Mouse (Mus musculus): ENCODE measurements around the gene Mvk. TPM values are rescaled to one million over a fixed set of nuclear protein-coding genes. Genes with fewer than 3 reads are reported as not detected.

Mvk gene
- polyA plus RNA-seq, 1 experiment, result 49.8 TPM

DNA sequence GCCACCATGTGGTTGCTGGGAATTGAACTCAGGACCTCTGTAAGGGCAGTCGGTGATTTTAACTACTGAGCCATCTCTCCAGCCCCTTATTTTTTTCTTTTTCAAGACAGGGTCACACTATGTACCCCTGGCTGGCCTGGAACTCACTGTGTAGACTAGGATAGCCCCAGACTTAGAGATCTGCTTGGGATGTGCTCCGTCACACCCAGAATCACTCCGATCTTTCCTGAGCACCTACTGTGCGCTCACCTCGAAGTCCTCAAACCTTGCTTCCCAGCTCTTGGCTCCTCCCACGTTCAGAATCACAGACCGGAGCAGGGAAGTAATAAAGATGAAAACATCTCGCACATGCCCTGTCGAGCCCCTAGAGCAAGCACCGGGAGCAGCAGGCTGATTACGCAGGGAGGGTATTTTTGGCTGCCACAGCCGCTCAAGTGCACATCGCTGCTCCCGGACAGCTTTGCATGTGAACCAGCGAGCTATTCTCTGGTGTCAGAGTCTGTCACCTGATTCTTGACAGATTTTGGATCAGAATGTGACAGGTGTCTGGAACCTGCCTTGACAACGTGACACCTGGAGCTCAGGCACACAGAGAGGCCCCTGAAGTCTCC lies 13.0 kb downstream of the Mvk start:
- no peak for DNase-seq (ENCODE audit: low read depth)

DNA sequence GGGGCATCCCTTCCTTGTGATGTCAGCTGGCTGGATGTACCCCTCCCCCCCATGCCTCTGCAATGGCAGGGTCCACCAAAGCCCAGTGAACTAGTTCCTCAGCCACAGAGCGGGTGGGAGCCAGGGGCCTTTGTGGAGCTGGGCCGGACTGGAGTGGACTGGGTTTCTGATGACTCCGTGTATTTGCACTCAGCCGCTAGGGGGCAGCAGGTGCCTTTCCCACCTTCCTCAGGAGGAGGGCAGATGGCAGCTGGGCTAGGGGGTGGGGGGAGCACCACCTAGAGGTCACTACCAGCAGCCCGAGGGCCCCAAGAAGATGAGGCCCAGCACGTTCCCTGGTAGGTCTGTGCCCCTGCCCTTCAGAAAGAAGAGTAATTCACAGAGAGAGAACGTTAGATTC lies 17.2 kb downstream of the Mvk start:
- no peak for DNase-seq (ENCODE audit: low read depth)

DNA sequence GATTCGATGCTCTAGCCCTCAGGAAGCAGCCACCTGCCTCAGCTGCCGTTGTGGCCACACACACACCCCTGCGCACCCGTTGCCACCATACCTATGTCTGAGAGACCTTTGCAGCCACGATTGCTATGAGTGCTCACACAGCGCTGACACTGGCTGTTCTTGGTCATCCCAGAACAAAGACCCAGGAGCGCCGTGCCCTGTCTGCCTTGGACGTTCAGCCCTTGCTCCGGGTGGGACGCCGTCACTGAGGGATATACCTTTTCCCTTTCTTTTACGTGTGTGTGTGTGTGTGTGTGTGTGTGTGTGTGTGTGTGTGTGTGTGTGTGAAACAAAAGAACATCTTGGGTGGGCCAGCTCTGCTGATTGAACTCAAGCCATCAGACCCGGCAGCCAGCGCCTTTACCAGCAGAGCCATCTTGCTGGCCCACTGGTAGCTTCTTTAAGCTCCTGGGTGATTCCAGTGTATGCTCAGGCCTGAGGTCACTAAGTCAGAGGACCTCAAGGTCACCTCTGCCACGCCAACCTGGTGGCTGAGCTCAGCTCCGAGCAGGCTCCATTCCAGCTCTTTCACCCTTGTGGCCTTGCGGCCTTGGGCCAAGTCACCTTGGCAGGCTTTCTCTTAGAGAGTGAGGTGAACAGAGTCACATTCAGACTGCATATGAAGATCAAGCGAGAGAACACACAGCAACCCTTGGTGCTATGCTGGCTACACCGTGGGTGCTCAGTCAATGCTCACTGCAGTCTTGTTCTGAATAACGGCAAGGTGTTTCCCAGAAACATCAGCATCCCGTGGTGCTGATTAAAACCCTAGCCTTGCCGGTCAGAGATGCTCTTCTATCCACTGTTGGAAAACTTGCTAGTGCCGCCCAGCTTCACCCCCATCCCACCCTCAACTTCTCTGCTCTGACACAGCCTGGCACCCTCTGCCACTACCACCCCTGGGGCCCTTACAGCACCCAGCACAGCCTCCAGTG lies 18.3 kb downstream of the Mvk start:
- DNase-seq (ENCODE audit: low read depth), result no peak

DNA sequence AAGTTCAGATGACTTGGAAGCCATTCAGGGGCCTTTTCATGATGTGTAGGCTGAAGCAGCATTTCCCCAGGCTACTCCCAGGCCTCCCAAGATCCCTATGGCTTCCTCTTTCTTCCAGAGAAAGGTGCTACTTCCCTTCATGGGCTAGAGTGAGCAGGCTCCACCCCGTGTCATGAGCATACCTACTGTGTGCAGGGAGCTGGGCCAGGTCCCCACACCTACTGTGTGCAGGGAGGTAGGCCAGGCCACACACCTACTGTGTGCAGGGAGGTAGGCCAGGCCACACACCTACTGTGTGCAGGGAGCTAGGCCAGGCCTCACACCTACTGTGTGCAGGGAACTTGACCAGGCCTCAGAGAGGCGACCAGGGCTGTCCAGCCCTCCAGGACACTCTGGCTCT lies 20.5 kb downstream of the Mvk start:
- no peak for DNase-seq (ENCODE audit: low read depth)

DNA sequence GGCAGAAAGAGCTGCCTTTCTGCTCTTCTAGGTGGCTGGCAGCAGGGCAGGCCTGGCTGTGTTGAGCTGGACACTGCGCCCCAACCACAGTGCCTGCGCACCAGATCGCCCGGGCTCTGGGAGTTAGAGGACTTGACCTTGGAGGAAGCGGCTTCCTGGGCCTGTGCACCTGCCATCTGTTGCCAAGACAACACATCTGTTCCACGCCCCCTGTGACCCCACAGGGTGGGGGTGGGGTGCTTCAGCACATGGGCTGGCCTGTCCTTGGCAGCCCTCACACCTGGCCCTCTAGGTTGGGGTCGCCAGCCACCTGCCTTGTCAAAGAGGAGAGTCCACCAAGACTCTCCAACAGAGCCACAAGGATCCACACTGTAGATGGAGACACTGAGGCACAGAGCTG lies 21.6 kb downstream of the Mvk start:
- DNase-seq (ENCODE audit: low read depth), result no peak

DNA sequence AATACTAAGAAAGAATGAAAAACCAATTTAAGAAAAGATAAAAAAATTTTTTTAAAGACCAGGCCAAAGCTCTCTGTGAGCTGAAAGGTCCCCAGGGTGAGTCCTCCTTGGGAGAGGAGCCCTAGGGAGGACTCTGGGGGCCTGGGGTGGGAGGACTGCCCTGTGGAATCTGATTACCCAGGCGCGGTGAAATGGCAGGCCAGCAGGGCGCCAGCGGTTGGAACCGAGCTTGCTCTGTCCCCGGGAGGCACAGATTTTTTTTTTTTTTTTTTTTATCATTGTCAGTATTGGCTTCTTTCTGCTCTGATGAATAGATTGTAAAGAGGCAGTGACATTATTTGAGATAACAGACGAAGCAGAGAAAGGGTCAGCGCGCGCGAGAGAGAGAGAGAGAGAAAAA lies 22.9 kb downstream of the Mvk start:
- DNase-seq (ENCODE audit: low read depth), result no peak

DNA sequence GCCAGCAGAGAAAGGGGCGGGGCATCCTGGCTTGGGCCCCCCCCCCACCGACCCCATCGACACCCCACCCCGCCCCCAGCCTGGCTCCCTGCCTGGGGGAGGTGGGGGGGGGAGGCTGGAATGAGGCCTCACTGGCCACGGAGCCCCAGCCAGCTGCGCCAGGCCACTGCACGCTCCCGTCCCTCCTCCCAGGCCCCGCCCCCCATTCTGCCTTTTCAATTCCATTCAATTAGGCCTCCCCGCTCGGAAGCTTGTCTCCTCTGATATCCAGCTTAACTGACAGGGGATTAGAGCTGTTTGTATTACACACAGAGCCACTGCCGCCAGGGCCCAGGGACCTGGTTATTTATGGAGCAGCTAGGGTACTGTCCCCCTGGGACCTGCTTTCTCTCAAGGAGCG lies 23.4 kb downstream of the Mvk start:
- DNase-seq (ENCODE audit: low read depth), result no peak

DNA sequence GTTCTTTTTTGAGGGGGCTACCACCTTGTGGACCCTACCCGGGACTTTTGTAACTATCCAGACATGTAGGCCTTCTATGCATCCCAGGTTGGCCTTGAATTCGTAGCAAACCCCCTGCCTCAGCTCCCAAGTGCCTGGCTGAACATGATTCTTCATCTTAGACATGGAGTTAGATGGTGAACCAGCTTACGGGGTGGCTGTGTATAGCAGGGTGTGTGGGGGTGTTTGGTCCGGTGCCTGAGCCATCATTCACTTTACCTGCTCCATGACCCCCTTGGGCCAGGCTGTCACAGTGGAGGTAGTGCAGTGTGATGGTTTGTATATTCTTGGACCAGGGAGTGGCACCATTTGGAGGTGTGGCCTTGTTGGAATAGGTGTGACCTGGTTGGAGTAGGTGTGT lies 23.9 kb downstream of the Mvk start:
- DNase-seq (ENCODE audit: low read depth), result no peak

DNA sequence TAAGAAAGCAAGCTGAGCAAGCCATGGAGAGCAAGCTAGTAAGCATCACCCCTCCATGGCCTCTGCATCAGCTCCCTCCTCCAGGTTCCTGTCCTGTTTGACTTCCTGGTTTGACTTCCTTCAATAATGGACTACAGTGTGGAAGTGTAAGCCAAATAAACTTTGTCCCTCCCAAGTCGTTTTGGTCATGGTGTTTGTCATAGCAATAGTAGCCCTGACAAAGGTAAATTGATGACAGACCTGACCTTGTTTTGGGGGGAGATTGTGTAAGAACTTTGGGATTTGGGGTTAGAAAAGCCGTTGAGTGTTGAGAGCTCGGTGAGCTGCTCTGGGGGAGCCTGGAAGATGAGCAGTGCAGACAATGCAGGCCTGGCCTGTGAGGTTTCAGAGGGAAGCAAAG lies 26.3 kb downstream of the Mvk start:
- no peak for DNase-seq (ENCODE audit: low read depth)

DNA sequence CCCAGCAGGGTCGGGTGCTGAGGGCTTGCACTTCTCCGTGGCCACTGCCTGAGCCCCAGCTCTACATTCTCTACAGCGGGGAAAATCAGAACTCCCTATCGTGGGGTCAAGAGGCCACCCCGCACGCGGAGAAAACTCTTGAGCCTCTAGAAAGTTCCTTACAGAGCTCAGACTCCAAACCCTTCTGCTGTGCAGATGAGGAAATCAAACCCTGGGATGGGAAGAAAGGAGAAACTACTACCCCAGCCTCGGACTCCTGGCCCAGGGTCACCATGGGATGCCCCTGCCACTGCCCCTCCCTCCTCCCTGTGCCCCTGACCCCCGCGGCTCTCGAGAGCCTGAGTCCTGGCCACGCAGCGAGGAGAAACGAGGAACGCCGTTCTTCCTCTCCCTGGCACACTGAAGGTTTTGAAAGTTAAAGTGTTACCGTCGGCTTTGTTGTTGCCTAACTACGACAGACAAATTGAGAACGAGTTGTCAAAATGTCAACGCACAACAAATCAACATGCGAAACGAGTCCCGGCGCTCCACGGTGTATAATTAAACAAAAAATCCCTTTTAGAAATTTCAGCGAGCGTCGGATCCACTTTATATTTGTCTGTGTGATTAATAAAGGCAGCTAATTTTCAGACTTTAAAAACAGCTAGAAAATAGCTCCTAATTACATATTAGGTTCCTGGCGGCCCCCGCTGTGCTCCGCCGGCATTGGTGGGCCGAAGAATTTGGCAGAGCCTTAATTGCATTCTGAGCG lies 30.8 kb downstream of the Mvk start:
- DNase-seq (ENCODE audit: low read depth), result no peak

DNA sequence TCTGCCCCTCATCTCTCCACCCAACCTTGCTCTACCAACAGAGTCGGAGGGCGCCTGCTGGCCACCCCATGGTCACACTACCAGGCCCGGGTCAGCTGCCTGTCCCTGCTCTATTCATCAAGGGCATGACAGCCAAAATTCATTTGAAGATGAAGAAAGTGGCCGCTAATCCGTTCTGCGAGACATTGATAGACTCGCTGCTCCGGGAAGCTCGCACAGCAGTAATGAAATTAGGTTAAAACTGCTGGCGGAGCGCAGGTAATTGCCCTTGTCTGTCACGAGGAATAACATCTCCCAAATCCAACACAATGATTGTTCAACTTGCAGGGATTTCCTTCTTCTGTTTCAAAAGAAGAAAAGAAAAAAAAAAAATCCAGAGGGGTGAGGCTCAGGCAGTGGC lies 34.2 kb downstream of the Mvk start:
- DNase-seq (ENCODE audit: low read depth), result no peak

DNA sequence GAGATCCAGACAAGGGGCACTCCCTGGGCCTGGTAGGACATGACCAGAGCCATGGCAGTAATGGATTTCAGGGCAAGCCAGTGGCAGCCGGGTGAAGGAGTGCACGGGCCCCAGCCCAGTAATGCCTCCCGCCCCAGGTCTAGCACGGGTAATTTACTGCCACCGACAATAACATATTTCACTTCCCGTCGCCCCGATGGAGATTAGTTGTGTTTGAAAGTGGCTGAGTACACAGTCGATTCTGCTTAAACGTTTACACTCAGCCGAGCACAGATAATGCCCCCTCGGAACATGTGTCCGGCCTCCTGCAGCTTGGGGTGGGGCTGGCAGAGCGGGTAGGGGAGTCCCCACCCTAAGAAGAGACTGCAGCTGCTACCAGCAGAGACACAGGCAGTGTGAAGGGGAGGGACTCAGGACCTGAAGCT lies 38.5 kb downstream of the Mvk start:
- DNase-seq (ENCODE audit: low read depth), result no peak

DNA sequence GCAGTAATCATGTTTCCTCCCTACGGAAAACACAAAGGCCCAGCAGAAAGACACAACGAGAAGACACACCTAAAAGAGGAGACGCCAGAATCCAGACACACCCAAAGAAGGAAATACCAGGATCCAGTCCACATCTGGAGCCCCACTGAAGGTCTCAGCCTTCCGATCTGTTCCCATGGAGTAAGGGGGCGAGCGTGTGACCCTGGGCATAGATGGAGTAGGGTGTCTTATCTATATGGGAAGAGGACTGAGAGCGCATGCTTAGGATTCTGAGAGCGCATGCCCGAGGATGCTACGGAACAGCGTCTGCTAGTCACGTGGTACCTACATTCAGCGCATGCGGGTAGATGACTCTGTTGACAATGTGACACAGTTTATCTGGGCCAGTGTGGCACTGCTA lies 41.6 kb downstream of the Mvk start:
- DNase-seq (ENCODE audit: low read depth), result no peak

DNA sequence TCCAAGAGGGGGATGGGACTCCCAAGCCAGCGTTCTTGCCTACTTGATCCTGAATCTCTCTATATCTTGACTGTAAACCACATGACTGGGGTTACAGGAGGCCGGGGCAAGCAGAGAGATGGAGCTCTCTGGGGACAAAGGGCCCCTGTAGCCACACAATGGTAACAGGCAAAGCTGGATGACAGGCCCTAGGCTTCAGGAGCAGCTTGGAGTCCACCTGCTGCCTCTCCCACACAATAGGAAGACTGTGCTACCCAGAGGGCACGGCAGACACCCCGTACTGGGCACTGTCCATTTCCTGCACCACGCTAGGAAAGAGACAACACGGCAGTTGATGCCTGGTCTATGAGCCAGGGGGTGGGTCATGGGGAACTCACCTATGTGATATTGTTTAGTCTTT lies 45.5 kb downstream of the Mvk start:
- no peak for DNase-seq (ENCODE audit: low read depth)

DNA sequence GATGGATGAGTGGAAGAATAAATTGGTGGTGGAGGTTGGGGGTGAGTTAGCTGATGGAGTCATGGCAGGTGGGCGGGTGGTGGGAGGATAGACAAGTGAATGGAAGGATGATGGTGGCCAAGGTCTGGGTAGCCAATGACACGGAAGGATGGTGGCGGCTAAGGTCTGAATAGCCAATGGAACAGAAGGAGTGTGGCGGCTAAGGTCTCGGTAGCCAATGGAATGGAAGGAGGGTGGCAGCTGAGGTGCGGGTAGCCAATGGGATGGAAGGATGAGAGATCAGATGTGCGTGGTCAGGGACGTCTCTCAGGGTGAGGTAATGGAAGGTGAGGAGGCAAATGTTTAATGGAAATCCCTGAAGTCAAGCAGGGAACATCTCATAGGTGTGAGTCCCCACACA lies 46.2 kb downstream of the Mvk start:
- no peak for DNase-seq (ENCODE audit: low read depth)

DNA sequence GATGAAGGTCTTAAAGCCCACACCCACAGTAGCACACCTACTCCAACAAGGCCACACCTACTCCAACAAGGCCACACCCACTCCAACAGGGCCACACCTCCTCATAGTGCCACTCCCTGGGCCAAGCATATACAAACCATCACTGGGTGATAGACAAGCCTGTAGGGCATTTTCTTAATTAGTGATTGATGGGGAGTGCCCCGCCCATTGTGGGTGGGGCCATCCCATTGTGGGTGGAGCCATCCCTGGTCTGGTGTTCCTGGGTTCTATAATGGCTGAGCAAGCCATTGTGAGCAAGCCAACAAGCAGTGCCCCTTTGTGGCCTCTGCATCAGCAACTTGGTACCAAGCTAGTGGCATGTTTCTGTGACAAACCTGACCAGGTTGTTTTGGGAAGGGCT lies 50.7 kb downstream of the Mvk start:
- no peak for DNase-seq (ENCODE audit: low read depth)

DNA sequence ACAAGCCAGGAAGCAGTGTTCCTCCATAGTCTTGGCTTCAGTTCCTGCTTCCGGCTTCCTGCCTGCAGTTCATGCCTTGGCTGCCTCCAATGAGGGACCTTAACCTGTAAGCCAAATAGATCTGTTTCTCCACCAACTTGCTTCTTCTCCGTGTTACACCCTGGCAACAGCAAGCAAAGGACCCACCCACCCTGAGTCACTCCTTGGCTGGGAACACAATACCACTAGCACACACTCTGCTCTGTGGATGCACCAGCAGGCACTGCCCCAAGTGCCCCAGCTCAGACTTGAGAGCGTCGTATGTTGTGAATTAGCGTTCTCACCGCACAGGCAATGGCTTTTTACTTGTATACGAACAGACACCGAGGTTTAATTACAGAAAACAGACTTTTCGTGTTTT lies 57.2 kb downstream of the Mvk start:
- DNase-seq (ENCODE audit: low read depth), result no peak

DNA sequence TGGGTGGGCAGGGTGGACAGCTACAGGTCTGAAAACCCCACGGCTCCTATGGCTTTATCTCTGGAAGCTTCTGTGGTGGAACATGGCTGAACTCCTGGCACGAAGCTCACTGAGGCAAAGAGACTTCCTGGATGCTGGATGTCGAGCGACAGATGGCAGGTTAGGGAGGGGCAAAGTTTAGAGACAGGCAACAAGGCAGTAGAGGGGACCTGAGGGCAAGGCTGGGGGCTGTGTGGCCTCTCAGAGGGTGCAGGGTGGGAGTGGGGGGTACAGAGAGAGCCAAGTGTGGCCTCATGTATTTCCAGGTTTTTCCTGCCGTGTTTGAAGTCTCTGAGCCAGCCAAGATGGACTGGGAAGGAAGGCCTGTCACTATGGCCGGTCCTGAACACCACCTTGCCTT lies 60.8 kb downstream of the Mvk start:
- DNase-seq (ENCODE audit: low read depth), result no peak

DNA sequence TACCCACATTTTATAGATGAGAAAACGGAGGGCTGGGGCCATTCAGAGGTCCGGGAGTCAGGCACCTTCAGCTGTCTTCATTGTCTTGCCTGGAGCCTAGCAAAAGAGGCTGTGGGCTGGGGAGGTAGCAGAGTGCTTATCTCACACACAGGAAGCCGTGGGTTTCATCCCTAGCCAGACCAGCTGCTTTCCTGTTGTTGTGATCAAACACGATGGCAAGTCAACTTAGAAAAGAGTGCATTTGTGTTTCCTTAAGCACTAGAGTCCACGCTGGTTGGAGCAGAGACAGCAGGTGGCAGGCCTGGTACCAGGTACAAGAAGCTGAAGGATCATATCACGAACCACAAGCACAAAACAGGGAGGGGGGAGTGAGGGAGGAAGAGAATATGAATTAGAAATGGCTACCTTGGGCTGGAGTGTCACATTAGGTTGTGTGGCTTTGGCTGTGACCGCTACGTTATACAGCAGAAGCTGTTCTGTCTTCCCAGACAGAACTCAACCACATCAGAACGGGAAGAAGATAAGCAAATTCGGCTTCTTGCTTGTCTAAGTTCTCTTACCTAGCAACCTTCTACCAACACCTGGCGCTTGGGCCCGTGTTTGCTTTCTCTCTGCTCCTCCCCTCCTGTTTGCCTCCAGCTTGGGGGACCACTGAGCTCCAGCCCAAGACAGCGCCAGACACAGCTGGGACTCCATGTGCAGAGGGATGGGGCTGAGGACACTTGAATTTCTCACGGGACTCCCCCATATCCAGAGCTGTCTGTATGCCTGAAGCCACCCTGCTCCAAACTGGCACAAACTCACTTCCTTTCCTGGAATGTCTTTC lies 61.4 kb downstream of the Mvk start:
- DNase-seq (ENCODE audit: low read depth), result no peak

DNA sequence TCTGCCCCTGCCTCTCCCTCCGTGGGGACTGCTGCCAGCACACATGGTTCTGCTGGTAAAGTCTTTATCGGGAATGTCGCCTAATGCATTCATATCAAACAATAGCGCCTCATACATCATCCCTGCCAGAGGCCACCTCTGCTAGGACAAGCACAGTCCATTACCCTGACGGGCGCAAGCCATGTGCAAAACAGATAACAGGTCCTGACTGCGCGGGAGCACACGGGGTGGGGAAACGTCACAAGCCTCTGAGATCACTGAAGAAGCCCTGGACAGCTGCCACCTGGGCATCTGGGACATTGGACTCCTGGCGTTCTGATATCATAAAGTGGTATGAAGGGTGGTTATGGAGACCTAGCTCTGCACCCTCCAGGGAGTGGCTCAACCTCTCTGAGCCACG lies 63.3 kb downstream of the Mvk start:
- no peak for DNase-seq (ENCODE audit: low read depth)

DNA sequence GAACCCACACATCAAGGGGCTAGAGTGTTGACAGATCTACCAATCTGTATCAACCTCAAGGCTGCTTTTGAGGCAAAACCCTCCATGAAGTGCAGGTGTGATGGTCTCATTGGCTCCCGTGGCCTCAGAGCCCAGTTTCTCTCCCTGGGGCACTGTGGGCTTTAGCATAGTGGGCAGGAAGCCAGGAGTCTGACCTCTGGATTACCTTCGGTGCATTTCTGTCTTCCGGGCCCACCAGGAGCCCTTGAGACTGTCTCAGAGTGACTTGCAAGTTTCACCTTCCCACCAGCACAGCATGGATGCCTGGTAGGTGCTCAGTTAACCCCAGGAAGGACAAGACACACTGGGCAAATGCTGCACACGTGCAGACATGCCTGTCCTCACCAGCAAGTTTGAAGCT lies 63.9 kb downstream of the Mvk start:
- DNase-seq (ENCODE audit: low read depth), result no peak

DNA sequence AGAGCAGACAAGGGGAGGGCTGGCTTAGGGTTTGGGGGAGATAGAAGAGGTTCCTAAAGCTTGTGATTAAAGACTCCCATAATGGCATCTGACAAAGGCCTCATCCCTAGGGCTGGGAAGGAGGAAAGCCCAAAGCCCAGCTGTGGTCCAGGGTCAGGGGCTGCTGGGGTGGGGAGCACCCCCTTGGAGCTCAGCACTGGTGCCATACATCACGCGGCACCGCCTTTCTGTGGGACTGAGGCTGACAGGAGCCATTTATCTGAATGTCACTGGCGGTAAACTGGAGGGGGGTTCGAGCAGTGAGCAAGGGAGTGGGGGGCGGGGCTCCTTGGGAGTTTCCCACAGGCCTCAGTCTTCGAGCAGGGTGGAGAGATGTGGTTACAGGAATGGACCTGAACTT lies 65.4 kb downstream of the Mvk start:
- no peak for DNase-seq (ENCODE audit: low read depth)
